Mouse (Mus musculus) embryonic facial prominence, embryonic 11.5 days (tissue): ENCODE data around the gene Gnai1. TPM values are rescaled to one million over a fixed set of nuclear protein-coding genes. Genes with fewer than 3 reads are reported as not detected.

Source experiments
- ATAC-seq: fragments of 200-750 bp; cut with Nextera tagmentation; replicated peaks from 2 replicates; pipeline ENCODE4 v1.8.0; 2017; ENCODE audit warnings: low read depth; ENCODE audit not compliant: insufficient number of reproducible peaks, low FRiP score, low TSS enrichment
- DNase-seq: peaks from one replicate; pipeline ENCODE4 v3.0.0-alpha.2; 2015; ENCODE audit warnings: low spot score
- H3K27ac ChIP-seq: fragments of 300-500 bp; sonication (generic); replicated peaks from 2 replicates; pipeline ENCODE4 v1.5.1; 2014; ENCODE audit warnings: mild to moderate bottlenecking, low read depth, low read length, control low read depth
- H3K27me3 ChIP-seq: fragments of 300-500 bp; sonication (generic); 2 replicates; pipeline ENCODE4 v1.6.1; 2014; ENCODE audit warnings: mild to moderate bottlenecking, low read length, moderate library complexity, mixed read lengths; ENCODE audit not compliant: control insufficient read depth, insufficient read depth
- H3K36me3 ChIP-seq: fragments of 300-500 bp; sonication (generic); replicated peaks from 2 replicates; pipeline ENCODE4 v1.6.1; 2014; ENCODE audit warnings: low read depth, mild to moderate bottlenecking, low read length, moderate library complexity, mixed read lengths; ENCODE audit not compliant: control insufficient read depth, insufficient read depth
- H3K4me1 ChIP-seq: fragments of 300-500 bp; sonication (generic); 2 replicates; pipeline ENCODE4 v1.6.1; 2014; ENCODE audit warnings: low read length, mixed read lengths; ENCODE audit not compliant: control insufficient read depth, insufficient read depth
- H3K4me2 ChIP-seq: fragments of 300-500 bp; sonication (generic); 2 replicates; pipeline ENCODE4 v1.6.1; 2014; ENCODE audit warnings: low read depth, mild to moderate bottlenecking, control low read depth, low read length, moderate library complexity
- H3K4me3 ChIP-seq: fragments of 300-500 bp; sonication (generic); 2 replicates; pipeline ENCODE4 v1.5.1; 2014; ENCODE audit warnings: low read depth, low read length, control low read depth
- H3K9ac ChIP-seq: fragments of 300-500 bp; sonication (generic); replicated peaks from 2 replicates; pipeline ENCODE4 v1.6.1; 2014; ENCODE audit warnings: mild to moderate bottlenecking, control low read depth, low read length
- H3K9me3 ChIP-seq: fragments of 300-500 bp; sonication (generic); replicated peaks from 2 replicates; pipeline ENCODE4 v1.6.1; 2016; ENCODE audit warnings: mild to moderate bottlenecking, low read length, inconsistent platforms, mixed read lengths; ENCODE audit not compliant: control insufficient read depth
- WGBS: fragments of 180-500 bp; shearing (Covaris S2); extraction: QIAGEN DNeasy Blood & Tissue Kit; methylation state at CpG from one replicate; pipeline ENCODE4 v1.1.7; 2014; 5-methylcytosine and 5-hydroxymethylcytosine counted together
- polyA plus RNA-seq: library from polyadenylated mRNA; unstranded; fragments of >200 nt; fragmentation: Nextera tagmentation; extraction: Ambion mirVana; gene quantifications from 2 replicates; pipeline ENCODE4 v1.2.1, GENCODE M21; 2014

Gnai1 gene
- polyA plus RNA-seq, 1 experiment from 2014 or later, result 19.9 TPM

DNA sequence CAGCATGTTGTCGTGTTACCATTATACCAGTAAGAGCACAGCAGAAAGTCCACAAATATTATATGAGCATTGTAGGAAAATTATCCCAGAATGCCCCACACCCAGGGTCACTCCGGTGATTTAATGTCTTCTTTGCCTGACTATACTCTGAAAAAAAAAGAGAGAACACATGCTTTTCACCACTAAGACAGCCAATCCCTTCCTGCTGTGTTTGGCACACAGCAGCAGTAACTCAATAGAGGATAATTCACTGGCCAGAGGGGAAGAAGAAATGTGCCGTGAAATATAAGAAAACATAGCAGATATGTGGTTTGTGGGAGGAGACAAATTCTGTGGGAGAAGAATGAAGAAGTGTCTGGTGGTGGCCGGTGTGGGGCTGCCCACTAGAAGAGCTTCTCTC is 41.3 kb downstream of the Gnai1 start:
- 91% methylated on average over 4 of the region's 4 CpGs for WGBS
- no peak for DNase-seq
- no peaks in the 10 kb centered on the region for H3K36me3 ChIP-seq

GRCm38 (mm10) chr5:18307229-18307804 is 52.8 kb downstream of the Gnai1 start:
- no peak for DNase-seq

More for the DNA sequence above, 41.3 kb downstream of the Gnai1 start:
- no peak overlapping the region for H3K4me2 ChIP-seq
- H3K9ac ChIP-seq, result no peak overlapping the region
- H3K4me3 ChIP-seq, result no peak overlapping the region
- H3K4me1 ChIP-seq, result no peaks in the 10 kb centered on the region
- H3K9me3 ChIP-seq, result no peaks in the 10 kb centered on the region
- no peaks in the 10 kb centered on the region for H3K27me3 ChIP-seq
- no peak for ATAC-seq
- no peak overlapping the region for H3K27ac ChIP-seq

DNA sequence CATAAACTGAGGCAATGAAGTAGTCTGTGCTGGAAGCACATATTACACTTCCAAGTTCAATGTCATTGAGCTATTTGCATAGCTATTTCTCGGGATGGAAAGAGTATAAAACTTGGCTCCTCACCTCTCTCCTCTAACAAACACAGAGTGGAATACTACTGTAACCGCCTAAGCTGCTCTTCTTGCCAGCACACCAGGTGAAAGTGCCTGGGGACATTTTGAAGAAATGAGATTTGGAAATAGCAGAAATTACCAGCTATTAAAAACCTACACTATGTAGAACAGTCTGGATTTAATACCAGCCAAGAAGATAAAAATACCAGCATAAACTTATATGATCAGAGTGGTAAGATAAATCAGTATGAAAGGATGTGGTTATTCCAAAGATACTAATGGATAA is 63.6 kb downstream of the Gnai1 start:
- DNase-seq, result no peak
- no peak overlapping the region for H3K4me3 ChIP-seq
- H3K27me3 ChIP-seq, result no peaks in the 10 kb centered on the region
- no peaks in the 10 kb centered on the region for H3K4me1 ChIP-seq
- no peaks in the 10 kb centered on the region for H3K9me3 ChIP-seq
- H3K4me2 ChIP-seq, result no peak overlapping the region
- no peak for ATAC-seq
- WGBS, result 88% methylated on average over 2 of the region's 2 CpGs
- no peaks in the 10 kb centered on the region for H3K36me3 ChIP-seq
- no peak overlapping the region for H3K27ac ChIP-seq
- no peak overlapping the region for H3K9ac ChIP-seq

More at GRCm38 (mm10) chr5:18307229-18307804, 52.8 kb downstream of the Gnai1 start:
- Histone ChIP-seq H3K9ac (no peak overlapping the region), H3K4me2 (no peak overlapping the region), H3K27ac (no peak overlapping the region), H3K4me3 (no peak overlapping the region), H3K27me3 (no peaks in the 10 kb centered on the region), H3K36me3 (no peaks in the 10 kb centered on the region), H3K9me3 (no peaks in the 10 kb centered on the region), H3K4me1 (no peaks in the 10 kb centered on the region)
- no peak for ATAC-seq
- WGBS, result 58% methylated on average over 1 of the region's 1 CpGs

GRCm38 (mm10) chr5:18292744-18293143 is 67.4 kb downstream of the Gnai1 start:
- no peak overlapping the region for H3K27ac ChIP-seq
- H3K9ac ChIP-seq, result no peak overlapping the region
- no peak; the same call in 1 of the 2 replicates for ATAC-seq
- H3K4me1 ChIP-seq, result no peaks in the 10 kb centered on the region
- no peaks in the 10 kb centered on the region for H3K36me3 ChIP-seq
- WGBS, result 68% methylated on average over 5 of the region's 5 CpGs
- no peak overlapping the region for H3K4me3 ChIP-seq
- no peak overlapping the region for H3K4me2 ChIP-seq
- H3K27me3 ChIP-seq, result no peaks in the 10 kb centered on the region
- peak; percentile 11 for DNase-seq
- H3K9me3 ChIP-seq, result no peaks in the 10 kb centered on the region

GRCm38 (mm10) chr5:18289530-18289929 is 70.6 kb downstream of the Gnai1 start:
- DNase-seq (no peak), ATAC-seq (no peak)
- WGBS, result 75% methylated on average over 4 of the region's 4 CpGs

GRCm38 (mm10) chr5:18288694-18289093 is 71.5 kb downstream of the Gnai1 start:
- H3K9me3 ChIP-seq, result no peaks in the 10 kb centered on the region
- H3K27ac ChIP-seq, result no peak overlapping the region
- H3K27me3 ChIP-seq, result no peaks in the 10 kb centered on the region
- no peak overlapping the region for H3K9ac ChIP-seq
- no peak for DNase-seq
- H3K4me1 ChIP-seq, result no peaks in the 10 kb centered on the region
- H3K4me3 ChIP-seq, result no peak overlapping the region
- ATAC-seq, result no peak
- 86% methylated on average over 7 of the region's 7 CpGs for whole genome bisulfite sequencing
- H3K4me2 ChIP-seq, result no peak overlapping the region
- no peaks in the 10 kb centered on the region for H3K36me3 ChIP-seq

More at GRCm38 (mm10) chr5:18289530-18289929, 70.6 kb downstream of the Gnai1 start:
- H3K4me1 ChIP-seq, result no peaks in the 10 kb centered on the region
- no peak overlapping the region for H3K4me2 ChIP-seq
- no peak overlapping the region for H3K4me3 ChIP-seq
- no peak overlapping the region for H3K27ac ChIP-seq
- H3K27me3 ChIP-seq, result no peaks in the 10 kb centered on the region
- H3K9ac ChIP-seq, result no peak overlapping the region
- no peaks in the 10 kb centered on the region for H3K9me3 ChIP-seq
- no peaks in the 10 kb centered on the region for H3K36me3 ChIP-seq

DNA sequence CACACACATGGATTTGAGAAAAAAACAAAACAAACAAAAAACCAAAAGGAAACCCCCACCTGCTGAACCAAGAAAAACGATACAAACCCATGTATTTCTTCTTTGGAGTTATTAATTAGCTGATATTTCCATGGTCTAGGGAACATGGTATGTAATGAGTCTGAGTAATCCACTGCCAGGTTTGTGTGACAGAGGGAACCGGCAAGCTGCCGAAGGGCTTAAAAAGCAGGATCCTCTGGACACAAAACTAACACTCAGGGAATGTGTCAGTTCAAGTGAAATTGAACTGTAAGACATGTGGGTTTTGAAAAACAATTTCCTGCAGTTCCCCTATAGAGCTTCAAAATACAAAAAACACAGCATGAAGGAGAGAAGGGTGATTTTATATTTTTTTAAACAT is 72.1 kb downstream of the Gnai1 start:
- ATAC-seq (no peak), DNase-seq (no peak)
- H3K27ac ChIP-seq, result no peak overlapping the region
- no peak overlapping the region for H3K4me2 ChIP-seq
- H3K27me3 ChIP-seq, result no peaks in the 10 kb centered on the region
- no peaks in the 10 kb centered on the region for H3K36me3 ChIP-seq
- no peak overlapping the region for H3K4me3 ChIP-seq
- H3K9me3 ChIP-seq, result no peaks in the 10 kb centered on the region
- no peak overlapping the region for H3K9ac ChIP-seq
- no peaks in the 10 kb centered on the region for H3K4me1 ChIP-seq
- 77% methylated on average over 3 of the region's 3 CpGs for WGBS

GRCm38 (mm10) chr5:18282095-18282494 is 78.1 kb downstream of the Gnai1 start:
- 84% methylated on average over 3 of the region's 3 CpGs for WGBS
- no peak overlapping the region for H3K4me3 ChIP-seq
- H3K4me1 ChIP-seq, result no peaks in the 10 kb centered on the region
- no peaks in the 10 kb centered on the region for H3K36me3 ChIP-seq
- no peak overlapping the region for H3K4me2 ChIP-seq
- ATAC-seq, result no peak
- H3K9ac ChIP-seq, result no peak overlapping the region
- no peak overlapping the region for H3K27ac ChIP-seq
- H3K9me3 ChIP-seq, result no peaks in the 10 kb centered on the region
- H3K27me3 ChIP-seq, result no peaks in the 10 kb centered on the region
- DNase-seq, result no peak
